Mouse (Mus musculus): Measurements from ENCODE around the gene Smtnl1.

DNA sequence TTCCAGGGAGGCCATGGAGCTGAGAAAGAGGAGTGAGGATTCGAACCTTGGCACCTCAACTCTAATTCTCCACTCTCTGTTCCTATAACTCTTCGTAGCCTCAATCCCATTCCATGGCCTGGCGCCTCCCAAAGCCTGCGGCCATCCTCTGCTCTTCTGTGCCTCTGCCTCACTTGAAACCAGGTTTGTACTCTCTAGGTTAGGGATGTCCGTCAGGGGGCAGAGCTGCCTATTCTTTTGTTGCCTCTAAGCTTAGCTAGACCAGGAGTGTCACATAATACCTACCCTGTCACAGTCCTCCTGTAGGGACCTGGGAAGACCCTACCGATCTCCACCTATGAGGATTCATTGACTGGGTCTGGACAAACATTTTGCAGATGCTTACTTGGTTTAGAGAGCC, 9.8 kb downstream of the Smtnl1 start:
- TF ChIP-seq EP300 (IDR thresholded peaks at IDR 0.05; ENCODE audit: low read depth) (no peak), CTCF (IDR thresholded peaks at IDR 0.05; ENCODE audit: low read depth) (peak; percentile 50)

Measured in liver, embryonic 14.5 days (tissue).